Mouse (Mus musculus): ENCODE data around the gene Tbc1d2. TPM values are rescaled to one million over a fixed set of nuclear protein-coding genes. Genes with fewer than 3 reads are reported as not detected.
"Not testable (repeated sequence)": the region's sequence is repeated elsewhere in the genome, so short reads cannot be mapped to it uniquely, and the experiment has no call there.

Gene Tbc1d2
- total and polyA plus RNA-seq, 2 experiments from 2014 or later: 1.0 to 3.2 TPM

GRCm38 (mm10) chr4:46643676-46644112 is 6.3 kb downstream of the Tbc1d2 start:
- H3K4me2 ChIP-seq (ENCODE audit: low read depth, low read length): no peak overlapping the region
- H3K27me3 ChIP-seq (ENCODE audit: insufficient read depth, low read length): no peaks in the 10 kb centered on the region; the same call in 1 of the 2 replicates
- no peak overlapping the region for H3K4me3 ChIP-seq (ENCODE audit: low read length)
- no peaks in the 10 kb centered on the region for H3K4me1 ChIP-seq (ENCODE audit: insufficient read depth, low read length)
- no peak for TF ChIP-seq CTCF (IDR thresholded peaks at IDR 0.05; ENCODE audit: low read depth)
- no peak for ATAC-seq
- 82% methylated on average over 8 of the region's 8 CpGs for WGBS
- H3K9ac ChIP-seq (replicated peaks; ENCODE audit: low read length): no peak overlapping the region
- no peak for DNase-seq (ENCODE audit: low spot score)
- H3K36me3 ChIP-seq (ENCODE audit: insufficient read depth, low read length): no peaks in the 10 kb centered on the region
- H3K27ac ChIP-seq: no peak overlapping the region
- H3K9me3 ChIP-seq (ENCODE audit: low read length): no peaks in the 10 kb centered on the region

- TF ChIP-seq CTCF (IDR thresholded peaks at IDR 0.05; ENCODE audit: low read depth): no peak
- WGBS: 74% methylated on average over 8 of the region's 8 CpGs
- Histone ChIP-seq H3K27ac (no peak overlapping the region), H3K27me3 (ENCODE audit: insufficient read depth, low read length) (no peaks in the 10 kb centered on the region; the same call in 1 of the 2 replicates), H3K4me2 (ENCODE audit: low read depth, low read length) (no peak overlapping the region), H3K9me3 (ENCODE audit: low read length) (no peaks in the 10 kb centered on the region), H3K4me3 (ENCODE audit: low read length) (no peak overlapping the region), H3K4me1 (ENCODE audit: insufficient read depth, low read length) (no peaks in the 10 kb centered on the region), H3K36me3 (ENCODE audit: insufficient read depth, low read length) (no peaks in the 10 kb centered on the region), H3K9ac (replicated peaks; ENCODE audit: low read length) (no peak overlapping the region)
- DNase-seq (ENCODE audit: low spot score): no peak
- ATAC-seq: no peak
These were observed 6.9 kb downstream of the Tbc1d2 start for GRCm38 (mm10) chr4:46642924-46643675.

DNA sequence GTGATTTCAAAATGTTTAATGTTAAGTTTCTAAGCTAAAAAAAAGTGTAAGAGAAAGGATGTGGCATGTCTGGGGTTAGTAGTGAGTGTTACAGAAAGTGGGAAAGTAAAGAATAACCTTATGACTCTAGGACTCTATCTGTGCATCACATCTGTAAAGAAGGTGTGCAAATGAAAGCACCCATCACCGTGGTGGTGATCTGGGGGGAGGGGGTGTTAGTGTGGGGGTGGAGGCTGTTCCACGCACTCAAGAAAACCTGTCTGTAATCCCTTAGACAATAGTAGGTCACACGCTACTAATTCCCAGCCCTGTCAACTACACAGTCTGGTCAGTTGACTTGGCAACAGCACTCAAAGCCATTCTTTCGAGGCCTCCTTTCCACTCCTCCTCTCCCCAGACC is 8.7 kb downstream of the Tbc1d2 start:
- Histone ChIP-seq H3K27me3 (ENCODE audit: insufficient read depth, low read length) (no peaks in the 10 kb centered on the region), H3K9me3 (ENCODE audit: low read length) (no peaks in the 10 kb centered on the region), H3K36me3 (ENCODE audit: insufficient read depth, low read length) (no peaks in the 10 kb centered on the region), H3K4me1 (ENCODE audit: insufficient read depth, low read length) (no peaks in the 10 kb centered on the region), H3K4me3 (ENCODE audit: low read length) (no peak overlapping the region), H3K9ac (replicated peaks; ENCODE audit: low read length) (no peak overlapping the region), H3K27ac (no peak overlapping the region), H3K4me2 (ENCODE audit: low read depth, low read length) (no peak overlapping the region)
- DNase-seq (ENCODE audit: low spot score): no peak
- WGBS: 42% methylated on average over 4 of the region's 4 CpGs
- no peak for ATAC-seq
- TF ChIP-seq CTCF (IDR thresholded peaks at IDR 0.05; ENCODE audit: low read depth): no peak

GRCm38 (mm10) chr4:46639866-46640265 is 10.1 kb downstream of the Tbc1d2 start:
- Histone ChIP-seq H3K36me3 (ENCODE audit: insufficient read depth, low read length) (no peaks in the 10 kb centered on the region), H3K4me1 (ENCODE audit: insufficient read depth, low read length) (no peaks in the 10 kb centered on the region), H3K4me2 (ENCODE audit: low read depth, low read length) (no peak overlapping the region), H3K4me3 (ENCODE audit: low read length) (no peak overlapping the region), H3K9me3 (ENCODE audit: low read length) (no peaks in the 10 kb centered on the region), H3K9ac (replicated peaks; ENCODE audit: low read length) (no peak overlapping the region), H3K27me3 (ENCODE audit: insufficient read depth, low read length) (no peaks in the 10 kb centered on the region), H3K27ac (no peak overlapping the region)
- DNase-seq (ENCODE audit: low spot score) (no peak), ATAC-seq (no peak)
- no peak for TF ChIP-seq CTCF (IDR thresholded peaks at IDR 0.05; ENCODE audit: low read depth)
- 88% methylated on average over 8 of the region's 8 CpGs for WGBS

DNA sequence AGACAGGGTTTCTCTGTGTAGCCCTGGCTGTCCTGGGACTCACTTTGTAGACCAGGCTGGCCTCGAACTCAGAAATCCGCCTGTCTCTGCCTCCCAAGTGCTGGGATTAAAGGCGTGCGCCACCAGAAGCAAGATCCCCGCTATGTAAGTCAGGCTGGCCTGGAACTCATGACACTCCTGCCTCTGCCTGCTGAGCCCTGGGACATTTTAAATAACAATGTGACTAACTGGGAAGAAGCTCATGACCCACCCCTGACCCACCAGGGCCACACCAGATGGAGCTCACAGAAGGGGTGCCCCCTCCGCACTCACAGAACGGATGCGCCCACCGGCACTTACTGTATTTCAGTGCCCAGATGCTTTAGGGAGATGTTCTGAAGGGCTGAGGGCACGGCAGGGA is 12.8 kb downstream of the Tbc1d2 start:
- WGBS: 89% methylated on average over 10 of the region's 10 CpGs
- H3K9me3 ChIP-seq (ENCODE audit: low read length); H3K9ac ChIP-seq (replicated peaks; ENCODE audit: low read length); H3K36me3 ChIP-seq (ENCODE audit: insufficient read depth, low read length); H3K4me3 ChIP-seq (ENCODE audit: low read length); DNase-seq (ENCODE audit: low spot score); H3K4me2 ChIP-seq (ENCODE audit: low read depth, low read length); H3K27ac ChIP-seq; ATAC-seq; H3K4me1 ChIP-seq (ENCODE audit: insufficient read depth, low read length); H3K27me3 ChIP-seq (ENCODE audit: insufficient read depth, low read length): not testable (repeated sequence)

DNA sequence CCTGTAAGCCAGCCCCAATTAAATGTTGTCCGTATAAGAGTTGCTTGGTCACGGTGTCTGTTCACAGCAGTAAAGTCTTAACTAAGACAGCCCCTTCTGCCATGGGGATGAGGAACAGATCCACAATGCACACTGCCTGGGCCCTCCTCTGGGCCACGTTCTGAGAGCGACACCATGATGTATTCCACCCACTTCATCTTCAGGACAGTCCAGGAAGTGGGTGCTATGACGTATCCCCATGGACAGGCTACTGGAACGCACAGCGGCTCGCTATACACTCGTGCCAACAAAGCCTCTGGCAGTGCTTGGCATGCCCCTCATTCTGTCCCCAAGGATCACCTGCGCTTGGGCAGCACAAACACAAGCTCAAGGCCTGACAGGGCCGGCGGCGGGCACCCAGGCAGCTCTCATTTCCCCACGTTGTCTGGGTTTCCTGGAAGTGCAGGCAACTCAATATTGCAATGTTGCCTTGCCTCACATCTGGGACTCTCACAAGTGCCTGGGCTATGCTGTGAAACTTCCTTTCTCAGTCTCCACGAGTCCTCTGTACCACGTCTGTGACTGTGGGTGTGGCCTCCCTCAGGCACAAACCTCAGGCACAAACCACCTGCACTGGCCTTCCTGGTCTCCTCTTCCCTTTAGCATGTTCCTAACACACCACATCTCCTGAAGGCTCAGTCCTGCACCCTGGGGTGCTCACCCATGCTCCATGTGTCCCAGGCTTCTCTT is 14.1 kb downstream of the Tbc1d2 start:
- no peaks in the 10 kb centered on the region for H3K4me1 ChIP-seq (ENCODE audit: insufficient read depth, low read length)
- H3K27ac ChIP-seq: no peak overlapping the region
- ATAC-seq (no peak), DNase-seq (ENCODE audit: low spot score) (no peak)
- H3K9me3 ChIP-seq (ENCODE audit: low read length): no peaks in the 10 kb centered on the region
- no peak overlapping the region for H3K9ac ChIP-seq (replicated peaks; ENCODE audit: low read length)
- 84% methylated on average over 16 of the region's 16 CpGs for WGBS
- H3K4me2 ChIP-seq (ENCODE audit: low read depth, low read length): no peak overlapping the region
- no peaks in the 10 kb centered on the region for H3K27me3 ChIP-seq (ENCODE audit: insufficient read depth, low read length)
- no peaks in the 10 kb centered on the region for H3K36me3 ChIP-seq (ENCODE audit: insufficient read depth, low read length)
- H3K4me3 ChIP-seq (ENCODE audit: low read length): no peak overlapping the region
- no peak for TF ChIP-seq CTCF (IDR thresholded peaks at IDR 0.05; ENCODE audit: low read depth)

DNA sequence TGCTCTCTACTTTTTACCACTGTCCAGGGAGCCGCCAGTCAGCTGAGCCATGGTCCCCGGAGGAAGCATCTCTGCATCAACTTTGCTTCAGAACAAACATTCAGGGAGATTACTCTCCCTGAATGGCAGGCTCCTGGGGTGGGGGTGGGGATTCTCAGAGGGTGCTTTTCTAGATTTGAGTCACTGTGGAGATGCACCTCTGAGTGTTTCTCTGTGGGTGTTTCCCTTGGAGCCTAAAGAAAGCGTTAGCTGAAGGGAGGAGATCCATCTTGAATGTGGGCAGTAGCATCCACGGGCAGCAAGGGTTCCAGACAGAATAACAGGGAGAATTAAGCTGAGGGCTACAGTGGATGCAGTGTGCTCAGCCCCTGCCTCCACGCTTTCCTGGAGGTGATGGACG is 15.1 kb downstream of the Tbc1d2 start:
- no peaks in the 10 kb centered on the region for H3K9me3 ChIP-seq (ENCODE audit: low read length)
- DNase-seq (ENCODE audit: low spot score) (no peak), ATAC-seq (no peak)
- H3K9ac ChIP-seq (replicated peaks; ENCODE audit: low read length): no peak overlapping the region
- no peaks in the 10 kb centered on the region for H3K27me3 ChIP-seq (ENCODE audit: insufficient read depth, low read length)
- 65% methylated on average over 6 of the region's 6 CpGs for WGBS
- no peaks in the 10 kb centered on the region for H3K4me1 ChIP-seq (ENCODE audit: insufficient read depth, low read length)
- no peaks in the 10 kb centered on the region for H3K36me3 ChIP-seq (ENCODE audit: insufficient read depth, low read length)
- no peak overlapping the region for H3K4me3 ChIP-seq (ENCODE audit: low read length)
- H3K4me2 ChIP-seq (ENCODE audit: low read depth, low read length): no peak overlapping the region
- no peak for TF ChIP-seq CTCF (IDR thresholded peaks at IDR 0.05; ENCODE audit: low read depth)
- H3K27ac ChIP-seq: no peak overlapping the region

GRCm38 (mm10) chr4:46633565-46633964 is 16.4 kb downstream of the Tbc1d2 start:
- not testable (repeated sequence) for ATAC-seq

More at GRCm38 (mm10) chr4:46633565-46633964, 16.4 kb downstream of the Tbc1d2 start:
- 72% methylated on average over 6 of the region's 6 CpGs for WGBS
- not testable (repeated sequence) for H3K4me1 ChIP-seq (ENCODE audit: insufficient read depth, low read length); DNase-seq (ENCODE audit: low spot score); H3K4me3 ChIP-seq (ENCODE audit: low read length); H3K36me3 ChIP-seq (ENCODE audit: insufficient read depth, low read length); H3K4me2 ChIP-seq (ENCODE audit: low read depth, low read length); H3K27me3 ChIP-seq (ENCODE audit: insufficient read depth, low read length); H3K27ac ChIP-seq; H3K9me3 ChIP-seq (ENCODE audit: low read length); H3K9ac ChIP-seq (replicated peaks; ENCODE audit: low read length)

All from hindbrain, postnatal 0 days (tissue).